Mouse (Mus musculus) C2C12 (cell line): ENCODE measurements at regions not wholly inside any gene's neighbourhood (a gene's known extent, or its start where the extent isn't known, plus 50 kb on each side); places are given as distances from the start of the nearest gene placed in this dataset.
"Not testable (repeated sequence)": the region's sequence is repeated elsewhere in the genome, so short reads cannot be mapped to it uniquely, and the experiment has no call there.

Source experiments
- CEBPB ChIP-seq: IDR thresholded peaks from one replicate; pipeline ENCODE4 v1.6.1; 2011; ENCODE audit warnings: low read depth, mild to moderate bottlenecking, control low read depth, moderate library complexity
- CTCF ChIP-seq: IDR thresholded peaks from one replicate; pipeline ENCODE4 v1.5.1; 2011; ENCODE audit not compliant: control insufficient read depth, insufficient read depth, insufficient read length
- MYOG ChIP-seq: IDR thresholded peaks from one replicate; pipeline ENCODE4 v1.6.1; 2011; ENCODE audit not compliant: control insufficient read depth, insufficient read length; ENCODE audit errors: extremely low read depth

GRCm38 (mm10) chr3:21697980-21698672 lies 378.3 kb upstream of the Tbl1xr1 start:
- not testable (repeated sequence) for TF ChIP-seq CTCF, CEBPB, MYOG
